Mouse (Mus musculus): ENCODE measurements around the gene Pla2g15.
"Not testable (repeated sequence)": the region's sequence is repeated elsewhere in the genome, so short reads cannot be mapped to it uniquely, and the experiment has no call there.

Pla2g15 gene

GRCm38 (mm10) chr8:106169017-106169933, 19.1 kb downstream of the Pla2g15 start:
- DNase-seq (ENCODE audit: low spot score): peak; percentile 50

- no peak for DNase-seq (ENCODE audit: low spot score)
Observed at GRCm38 (mm10) chr8:106169934-106170480, 19.8 kb downstream of the Pla2g15 start.

- no peak for DNase-seq (ENCODE audit: low spot score)
Observed at GRCm38 (mm10) chr8:106173566-106173965, 23.4 kb downstream of the Pla2g15 start.

GRCm38 (mm10) chr8:106176891-106177290, 26.7 kb downstream of the Pla2g15 start:
- DNase-seq (ENCODE audit: low spot score): no peak

GRCm38 (mm10) chr8:106177594-106177993, 27.4 kb downstream of the Pla2g15 start:
- no peak for DNase-seq (ENCODE audit: low spot score)

GRCm38 (mm10) chr8:106178428-106178827, 28.2 kb downstream of the Pla2g15 start:
- no peak for DNase-seq (ENCODE audit: low spot score)

GRCm38 (mm10) chr8:106185628-106186270, 35.5 kb downstream of the Pla2g15 start:
- DNase-seq (ENCODE audit: low spot score): peak; percentile 43

GRCm38 (mm10) chr8:106186394-106186793, 36.2 kb downstream of the Pla2g15 start:
- no peak for DNase-seq (ENCODE audit: low spot score)

- DNase-seq (ENCODE audit: low spot score): no peak
Observed at GRCm38 (mm10) chr8:106189162-106189561, 39.0 kb downstream of the Pla2g15 start.

- peak; percentile 45 for DNase-seq (ENCODE audit: low spot score)
Observed at GRCm38 (mm10) chr8:106191639-106192038, 41.4 kb downstream of the Pla2g15 start.

GRCm38 (mm10) chr8:106193162-106193561, 43.0 kb downstream of the Pla2g15 start:
- DNase-seq (ENCODE audit: low spot score): no peak

- DNase-seq (ENCODE audit: low spot score): no peak
Observed at GRCm38 (mm10) chr8:106194062-106194461, 43.9 kb downstream of the Pla2g15 start.

GRCm38 (mm10) chr8:106198741-106199140, 48.5 kb downstream of the Pla2g15 start:
- DNase-seq (ENCODE audit: low spot score): peak; percentile 41

- DNase-seq (ENCODE audit: low spot score): not testable (repeated sequence)
Observed at GRCm38 (mm10) chr8:106199596-106199995, 49.4 kb downstream of the Pla2g15 start.

GRCm38 (mm10) chr8:106210035-106210731, 60.0 kb downstream of the Pla2g15 start:
- DNase-seq (ENCODE audit: low spot score): peak; percentile 38

GRCm38 (mm10) chr8:106210821-106211345, 60.7 kb downstream of the Pla2g15 start, which contains the start of the genes Slc7a6os and Prmt7:
Gene Slc7a6os, minus strand, starts transcription at chr8:106210935.
Gene Prmt7, plus strand, starts transcription at chr8:106210936.
- peak; percentile 97 for DNase-seq (ENCODE audit: low spot score)

- DNase-seq (ENCODE audit: low spot score): no peak
Observed at GRCm38 (mm10) chr8:106211421-106211820, 61.2 kb downstream of the Pla2g15 start.

- DNase-seq (ENCODE audit: low spot score): no peak
Observed at GRCm38 (mm10) chr8:106213959-106214358, 63.8 kb downstream of the Pla2g15 start.
